Mouse (Mus musculus): ENCODE results near the gene Sdcbp2. TPM values are rescaled to one million over a fixed set of nuclear protein-coding genes. Genes with fewer than 3 reads are reported as not detected.

Gene Sdcbp2
- polyA plus RNA-seq, 1 experiment: 1.2 TPM

DNA sequence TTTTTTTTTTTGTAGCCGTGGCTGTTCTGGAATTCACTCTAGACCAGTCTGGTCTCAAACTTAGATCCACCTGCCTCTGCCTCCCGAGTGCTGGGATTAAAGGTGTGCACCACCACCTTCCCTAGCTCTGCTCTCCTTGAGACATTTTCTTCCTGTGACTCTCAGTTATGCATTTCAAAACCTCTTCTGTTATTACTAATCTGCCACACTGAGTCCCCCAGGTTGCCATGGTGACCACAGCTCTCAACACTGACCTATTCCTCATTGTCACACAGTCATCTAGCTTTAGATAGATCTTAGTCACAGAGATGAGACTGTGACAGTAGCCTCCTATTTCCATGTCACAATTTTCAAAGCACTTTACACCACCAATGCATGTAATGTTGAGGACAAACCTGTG, 3.0 kb upstream of the Sdcbp2 start:
- 83% methylated on average over 2 of the region's 2 CpGs for WGBS
- DNase-seq: no peak
- no peaks in the 10 kb centered on the region for H3K27me3 ChIP-seq (replicated peaks; ENCODE audit: control insufficient read depth, insufficient read depth, low read length)
- H3K4me1 ChIP-seq (ENCODE audit: control insufficient read depth, insufficient read depth, low read length): no peaks in the 10 kb centered on the region
- no peak for TF ChIP-seq POLR2A (IDR thresholded peaks at IDR 0.05; ENCODE audit: low read depth, low read length)
- TF ChIP-seq CTCF (conservative IDR thresholded peaks at IDR 0.05; ENCODE audit: insufficient read depth, insufficient read length, low read depth, low read length): no peak
- no peak overlapping the region for H3K27ac ChIP-seq (ENCODE audit: insufficient read depth, low read depth, low read length)
- H3K36me3 ChIP-seq (ENCODE audit: control insufficient read depth, insufficient read depth, low read length): no peaks in the 10 kb centered on the region
- no peak overlapping the region for H3K4me3 ChIP-seq (ENCODE audit: insufficient read depth, low read depth, low read length)

DNA sequence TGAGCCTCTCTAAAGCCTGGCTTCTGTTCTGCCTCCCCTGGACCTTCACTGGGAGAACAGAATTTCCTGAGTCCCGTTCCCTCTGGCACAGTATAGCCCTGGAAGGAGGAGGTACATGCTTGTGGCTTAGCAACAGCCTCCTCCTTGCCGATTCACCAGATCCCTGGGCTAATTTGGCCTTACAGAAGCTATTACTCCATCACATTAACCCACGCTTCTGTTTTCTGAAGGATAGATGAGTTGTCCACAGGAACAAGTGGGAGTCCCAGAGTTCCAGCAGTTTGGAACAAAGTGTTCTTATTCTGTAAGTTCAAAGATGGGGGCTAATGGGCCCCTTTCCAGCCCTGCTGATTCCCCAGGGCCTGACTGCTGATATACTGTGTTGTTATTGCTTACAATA, 1.2 kb downstream of the Sdcbp2 start:
- 73% methylated on average over 3 of the region's 3 CpGs for WGBS
- Histone ChIP-seq H3K27ac (ENCODE audit: insufficient read depth, low read depth, low read length) (no peak overlapping the region), H3K4me3 (ENCODE audit: insufficient read depth, low read depth, low read length) (no peak overlapping the region), H3K4me1 (ENCODE audit: control insufficient read depth, insufficient read depth, low read length) (no peaks in the 10 kb centered on the region; the same call in 1 of the 2 replicates), H3K36me3 (ENCODE audit: control insufficient read depth, insufficient read depth, low read length) (no peaks in the 10 kb centered on the region), H3K27me3 (replicated peaks; ENCODE audit: control insufficient read depth, insufficient read depth, low read length) (no peaks in the 10 kb centered on the region)
- no peak for DNase-seq
- TF ChIP-seq CTCF (conservative IDR thresholded peaks at IDR 0.05; ENCODE audit: insufficient read depth, insufficient read length, low read depth, low read length) (no peak), POLR2A (IDR thresholded peaks at IDR 0.05; ENCODE audit: low read depth, low read length) (no peak)

DNA sequence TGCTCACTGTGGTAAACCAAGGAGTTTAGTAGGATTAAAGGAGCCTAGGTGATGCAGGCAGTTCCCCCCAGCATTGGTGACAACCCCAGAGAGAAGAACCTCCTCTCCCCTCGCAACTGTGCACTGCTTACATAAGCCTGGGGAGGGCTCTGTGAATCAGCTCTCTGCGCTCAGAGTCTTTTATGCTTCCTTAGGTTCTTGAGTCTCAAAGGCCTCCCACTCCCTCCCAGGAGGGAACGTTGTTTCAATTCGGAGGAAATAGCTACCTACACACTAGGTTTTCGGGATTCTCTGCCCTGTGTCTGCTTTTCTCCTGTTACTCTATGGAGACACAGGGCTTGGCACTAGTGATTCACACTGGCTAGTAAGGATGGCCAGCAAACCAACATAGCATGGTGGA, 2.2 kb downstream of the Sdcbp2 start:
- H3K27me3 ChIP-seq (replicated peaks; ENCODE audit: control insufficient read depth, insufficient read depth, low read length): no peaks in the 10 kb centered on the region
- no peak for DNase-seq
- H3K4me3 ChIP-seq (ENCODE audit: insufficient read depth, low read depth, low read length): no peak overlapping the region
- TF ChIP-seq CTCF (conservative IDR thresholded peaks at IDR 0.05; ENCODE audit: insufficient read depth, insufficient read length, low read depth, low read length): no peak
- TF ChIP-seq POLR2A (IDR thresholded peaks at IDR 0.05; ENCODE audit: low read depth, low read length): no peak
- no peak overlapping the region for H3K27ac ChIP-seq (ENCODE audit: insufficient read depth, low read depth, low read length)
- H3K4me1 ChIP-seq (ENCODE audit: control insufficient read depth, insufficient read depth, low read length): no peaks in the 10 kb centered on the region; the same call in 1 of the 2 replicates
- H3K36me3 ChIP-seq (ENCODE audit: control insufficient read depth, insufficient read depth, low read length): no peaks in the 10 kb centered on the region
- WGBS: 79% methylated on average over 5 of the region's 5 CpGs

DNA sequence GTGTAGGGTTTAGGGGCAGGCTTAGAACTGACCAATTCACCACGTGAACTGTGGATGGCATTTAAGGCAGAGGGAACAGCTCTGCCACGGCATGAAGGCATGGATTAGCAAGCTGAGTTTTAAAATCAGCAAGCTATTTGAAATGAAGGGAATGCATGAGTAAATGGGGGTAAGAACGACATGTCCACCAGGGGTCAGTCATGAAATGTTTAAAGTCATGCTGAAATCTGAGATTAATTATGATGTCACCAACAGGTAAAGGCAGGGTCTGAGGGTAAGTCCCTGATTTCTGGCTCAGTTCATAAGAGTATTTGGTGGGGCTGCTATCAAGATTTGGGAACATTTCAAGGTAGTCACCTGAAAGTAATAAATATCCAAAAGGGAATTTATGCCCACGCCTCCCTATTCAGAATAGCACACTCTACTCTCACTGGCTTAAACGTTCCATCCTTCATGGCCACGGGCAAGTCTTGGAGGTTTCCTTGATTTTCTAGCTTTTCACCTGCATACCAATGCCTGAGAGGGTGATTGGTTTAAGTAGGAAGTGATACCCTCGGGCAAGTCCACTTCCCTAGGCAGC, 2.8 kb downstream of the Sdcbp2 start:
- Histone ChIP-seq H3K4me3 (ENCODE audit: insufficient read depth, low read depth, low read length) (peak overlapping the region; percentile 62), H3K27ac (ENCODE audit: insufficient read depth, low read depth, low read length) (0 out of 2 replicates have a peak overlapping the region, but pooled peaks have one; percentile 8), H3K36me3 (ENCODE audit: control insufficient read depth, insufficient read depth, low read length) (no peaks in the 10 kb centered on the region), H3K4me1 (ENCODE audit: control insufficient read depth, insufficient read depth, low read length) (no peaks in the 10 kb centered on the region; the same call in 1 of the 2 replicates), H3K27me3 (replicated peaks; ENCODE audit: control insufficient read depth, insufficient read depth, low read length) (no peaks in the 10 kb centered on the region)
- WGBS: 23% methylated on average over 7 of the region's 7 CpGs
- DNase-seq: peak; percentile 53
- TF ChIP-seq POLR2A (IDR thresholded peaks at IDR 0.05; ENCODE audit: low read depth, low read length): no peak
- TF ChIP-seq CTCF (conservative IDR thresholded peaks at IDR 0.05; ENCODE audit: insufficient read depth, insufficient read length, low read depth, low read length): no peak

DNA sequence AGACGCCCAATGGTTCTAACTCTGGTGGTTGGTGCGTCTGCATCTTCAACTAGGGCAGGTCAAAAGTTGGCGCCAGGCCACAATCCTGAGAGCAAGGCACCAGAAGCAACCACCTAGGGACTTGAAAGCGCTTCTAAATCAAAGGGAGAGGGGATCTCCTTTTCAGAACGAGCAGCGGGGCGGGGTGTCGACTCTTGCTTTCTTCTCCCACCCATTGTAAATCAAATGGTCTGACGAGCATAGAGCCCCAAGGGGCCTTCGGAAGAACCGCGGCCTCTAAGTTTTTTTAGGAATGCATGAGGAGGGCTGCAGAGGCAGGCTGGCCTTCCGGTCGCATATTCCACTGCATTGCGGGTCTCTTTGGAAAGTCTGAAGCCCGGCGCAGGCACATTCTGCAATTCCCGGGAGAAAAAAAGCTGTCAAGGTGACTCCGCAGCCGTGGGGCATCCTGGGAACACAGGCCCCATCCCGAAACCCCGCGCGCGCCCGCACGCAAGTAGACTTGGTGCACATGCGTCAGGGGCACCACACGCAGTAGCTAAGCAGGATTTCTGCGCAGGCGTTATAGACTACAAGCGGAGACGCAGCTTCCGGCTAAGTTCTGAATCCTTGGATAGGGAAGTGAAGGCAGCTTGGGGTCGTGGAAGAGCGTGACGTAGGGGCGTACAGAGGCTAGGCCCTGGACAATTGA, 3.4 kb downstream of the Sdcbp2 start:
- Histone ChIP-seq H3K36me3 (ENCODE audit: control insufficient read depth, insufficient read depth, low read length) (no peaks in the 10 kb centered on the region), H3K27ac (ENCODE audit: insufficient read depth, low read depth, low read length) (0 out of 2 replicates have a peak overlapping the region, but pooled peaks have one; percentile 8), H3K27me3 (replicated peaks; ENCODE audit: control insufficient read depth, insufficient read depth, low read length) (no peaks in the 10 kb centered on the region), H3K4me3 (ENCODE audit: insufficient read depth, low read depth, low read length) (peak overlapping the region; percentile 62), H3K4me1 (ENCODE audit: control insufficient read depth, insufficient read depth, low read length) (no peaks in the 10 kb centered on the region; the same call in 1 of the 2 replicates)
- TF ChIP-seq POLR2A (IDR thresholded peaks at IDR 0.05; ENCODE audit: low read depth, low read length) (peak; percentile 81), CTCF (conservative IDR thresholded peaks at IDR 0.05; ENCODE audit: insufficient read depth, insufficient read length, low read depth, low read length) (no peak)
- WGBS: 1% methylated on average over 38 of the region's 38 CpGs
- DNase-seq: peak; percentile 93

DNA sequence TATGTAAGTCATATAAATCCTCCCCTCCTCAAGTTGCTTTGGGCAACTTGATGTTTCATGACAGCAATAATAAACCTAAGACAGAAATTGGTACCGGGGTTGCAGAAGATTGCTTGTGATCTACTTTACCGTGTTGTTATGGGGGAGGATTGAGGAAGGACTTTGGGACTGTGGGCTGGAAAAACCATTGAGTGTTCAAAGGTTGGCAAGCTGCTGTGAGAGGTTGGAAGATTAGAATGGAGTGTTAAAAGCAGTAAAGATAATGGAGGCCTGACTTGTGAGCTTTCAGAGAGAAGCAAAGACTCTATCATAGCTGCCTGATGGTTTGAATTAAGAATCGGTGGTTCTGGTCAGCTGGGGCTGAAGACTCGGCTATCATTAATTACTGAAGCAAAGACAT, 6.8 kb downstream of the Sdcbp2 start:
- 65% methylated on average over 4 of the region's 4 CpGs for WGBS
- Histone ChIP-seq H3K27me3 (replicated peaks; ENCODE audit: control insufficient read depth, insufficient read depth, low read length) (no peaks in the 10 kb centered on the region), H3K4me1 (ENCODE audit: control insufficient read depth, insufficient read depth, low read length) (no peaks in the 10 kb centered on the region; the same call in 1 of the 2 replicates), H3K27ac (ENCODE audit: insufficient read depth, low read depth, low read length) (no peak overlapping the region), H3K36me3 (ENCODE audit: control insufficient read depth, insufficient read depth, low read length) (no peaks in the 10 kb centered on the region), H3K4me3 (ENCODE audit: insufficient read depth, low read depth, low read length) (no peak overlapping the region)
- no peak for TF ChIP-seq CTCF (conservative IDR thresholded peaks at IDR 0.05; ENCODE audit: insufficient read depth, insufficient read length, low read depth, low read length)
- no peak for TF ChIP-seq POLR2A (IDR thresholded peaks at IDR 0.05; ENCODE audit: low read depth, low read length)
- no peak for DNase-seq

DNA sequence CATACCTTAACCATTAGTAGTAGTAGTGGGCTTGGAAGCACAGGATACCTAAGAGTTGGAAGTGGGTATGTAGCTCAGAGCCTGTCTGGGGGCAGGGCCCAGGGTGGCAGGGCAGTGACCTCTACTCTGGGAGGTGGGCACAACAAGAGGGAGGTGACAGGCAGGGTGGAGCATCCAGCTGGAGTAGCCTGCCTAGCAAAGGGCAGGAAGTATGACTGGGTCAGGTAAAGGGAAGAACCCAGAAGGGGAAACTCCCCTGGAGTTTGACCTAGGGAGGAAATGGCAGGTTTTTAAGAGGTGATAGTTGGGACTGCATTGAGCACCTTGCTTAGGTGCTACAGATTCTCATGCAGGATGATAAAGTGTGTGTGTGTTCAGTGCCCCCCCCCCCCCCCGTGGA, 8.5 kb downstream of the Sdcbp2 start:
- no peaks in the 10 kb centered on the region for H3K36me3 ChIP-seq (ENCODE audit: control insufficient read depth, insufficient read depth, low read length)
- no peaks in the 10 kb centered on the region for H3K4me1 ChIP-seq (ENCODE audit: control insufficient read depth, insufficient read depth, low read length)
- H3K4me3 ChIP-seq (ENCODE audit: insufficient read depth, low read depth, low read length): no peak overlapping the region
- TF ChIP-seq POLR2A (IDR thresholded peaks at IDR 0.05; ENCODE audit: low read depth, low read length) (no peak), CTCF (conservative IDR thresholded peaks at IDR 0.05; ENCODE audit: insufficient read depth, insufficient read length, low read depth, low read length) (no peak)
- no peak for DNase-seq
- 38% methylated on average over 1 of the region's 1 CpGs for WGBS
- H3K27me3 ChIP-seq (replicated peaks; ENCODE audit: control insufficient read depth, insufficient read depth, low read length): no peaks in the 10 kb centered on the region
- no peak overlapping the region for H3K27ac ChIP-seq (ENCODE audit: insufficient read depth, low read depth, low read length)
